Mouse (Mus musculus) E14TG2a.4 (cell line): ENCODE measurements around the gene Fahd1.

Experiments
- H3K27me3 ChIP-seq: 2 replicates; pipeline ENCODE4 v1.6.1; 2014; ENCODE audit warnings: low read length, control low read depth; ENCODE audit not compliant: insufficient read depth
- H3K36me3 ChIP-seq: 2 replicates; pipeline ENCODE4 v1.6.1; 2014; ENCODE audit warnings: low read length, control low read depth; ENCODE audit not compliant: insufficient read depth
- H3K4me1 ChIP-seq: replicated peaks from 2 replicates; pipeline ENCODE4 v1.6.1; 2014; ENCODE audit warnings: low read depth, low read length, control low read depth
- H3K4me3 ChIP-seq: replicated peaks from 2 replicates; pipeline ENCODE4 v1.5.1; 2014; ENCODE audit warnings: mild to moderate bottlenecking, low read length
- H3K9me3 ChIP-seq: 2 replicates; pipeline ENCODE4 v1.6.1; 2014; ENCODE audit warnings: low read length, control low read depth
- CTCF ChIP-seq: conservative IDR thresholded peaks from 2 replicates; pipeline ENCODE4 v1.5.1; 2014; ENCODE audit warnings: low read length
- NANOG ChIP-seq: IDR thresholded peaks from 2 replicates; pipeline ENCODE4 v1.6.1; 2014; ENCODE audit warnings: borderline replicate concordance, low read length, mixed read lengths
- POU5F1 ChIP-seq: IDR thresholded peaks from 2 replicates; pipeline ENCODE4 v1.6.1; 2014; ENCODE audit warnings: low read length, borderline replicate concordance

Gene Fahd1

DNA sequence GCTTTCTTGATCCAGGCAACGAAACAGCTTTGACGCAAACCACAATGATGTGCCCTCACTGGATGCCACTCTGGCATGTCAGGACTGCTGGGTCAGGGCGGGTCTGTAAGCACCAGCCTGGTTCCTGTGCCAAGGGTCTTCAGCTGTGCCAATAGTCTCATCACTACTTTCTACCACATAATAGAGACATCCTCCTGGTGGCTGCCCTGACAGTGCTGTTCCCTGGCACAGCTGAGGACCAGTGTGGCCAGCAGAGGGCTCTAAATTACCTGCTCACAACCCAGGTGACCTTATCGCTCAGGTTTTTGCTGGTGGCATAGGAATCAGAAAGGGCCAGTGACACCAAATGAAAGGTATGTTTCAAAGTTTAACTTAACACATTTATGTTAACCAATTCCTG is 9.0 kb downstream of the Fahd1 start:
- Histone ChIP-seq H3K4me1 (peaks cover 15% of the 10 kb centered on the region), H3K27me3 (peaks cover 4% of the 10 kb centered on the region; the same call in 1 of the 2 replicates), H3K9me3 (no peaks in the 10 kb centered on the region), H3K36me3 (no peaks in the 10 kb centered on the region), H3K4me3 (no peak overlapping the region)
- no peak for TF ChIP-seq POU5F1
- TF ChIP-seq CTCF, result 0 out of 2 replicates have a peak, but pooled peaks have one; percentile 5

DNA sequence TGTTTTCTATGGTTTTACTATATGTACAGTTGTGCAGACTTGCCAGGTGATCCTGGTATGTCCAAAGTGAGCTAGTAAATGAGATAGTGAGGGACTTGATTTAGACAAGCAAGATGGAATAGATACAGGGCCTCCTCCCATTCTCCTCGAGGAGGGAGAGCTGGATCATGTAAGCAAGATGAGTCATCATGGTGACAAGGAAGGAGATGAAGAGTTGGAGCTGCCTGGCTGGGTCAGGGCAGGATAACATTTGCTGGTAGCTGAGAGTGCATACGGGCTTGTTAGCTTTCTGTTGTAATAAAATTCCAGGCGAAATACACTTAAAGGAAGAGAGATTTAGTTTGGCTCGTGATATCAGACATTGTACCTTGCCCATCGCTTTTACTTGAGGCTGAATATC is 9.8 kb downstream of the Fahd1 start:
- Histone ChIP-seq H3K9me3 (no peaks in the 10 kb centered on the region), H3K36me3 (no peaks in the 10 kb centered on the region), H3K4me1 (peaks cover 14% of the 10 kb centered on the region), H3K27me3 (peaks cover 4% of the 10 kb centered on the region; the same call in 1 of the 2 replicates), H3K4me3 (no peak overlapping the region)
- TF ChIP-seq NANOG, result no peak
- TF ChIP-seq POU5F1, result no peak
- TF ChIP-seq CTCF, result no peak

DNA sequence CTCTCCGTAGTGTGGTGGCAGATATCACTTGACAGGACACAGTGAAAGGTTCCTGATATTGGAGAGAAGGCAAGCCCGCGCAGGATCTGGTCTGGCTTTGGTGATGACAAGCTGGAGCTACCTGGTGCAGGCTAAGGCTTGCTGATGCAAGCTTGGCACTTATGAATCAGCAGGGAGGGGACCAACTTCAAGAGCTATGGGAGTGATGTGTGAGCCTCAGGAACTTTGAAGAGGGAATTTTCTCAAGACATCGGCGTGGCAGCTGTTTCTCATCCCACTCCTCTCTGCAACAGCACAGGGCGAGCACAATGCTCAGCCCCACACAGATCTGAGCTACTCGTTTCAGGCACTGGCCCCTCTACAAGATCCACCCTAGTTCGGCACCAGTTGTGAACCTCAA is 10.3 kb downstream of the Fahd1 start, which contains the start of gene Hagh:
TSS of gene Hagh (plus strand) at position 302 of the 400 bp plus-strand sequence.
- Histone ChIP-seq H3K4me1 (peaks cover 9% of the 10 kb centered on the region), H3K36me3 (no peaks in the 10 kb centered on the region)

DNA sequence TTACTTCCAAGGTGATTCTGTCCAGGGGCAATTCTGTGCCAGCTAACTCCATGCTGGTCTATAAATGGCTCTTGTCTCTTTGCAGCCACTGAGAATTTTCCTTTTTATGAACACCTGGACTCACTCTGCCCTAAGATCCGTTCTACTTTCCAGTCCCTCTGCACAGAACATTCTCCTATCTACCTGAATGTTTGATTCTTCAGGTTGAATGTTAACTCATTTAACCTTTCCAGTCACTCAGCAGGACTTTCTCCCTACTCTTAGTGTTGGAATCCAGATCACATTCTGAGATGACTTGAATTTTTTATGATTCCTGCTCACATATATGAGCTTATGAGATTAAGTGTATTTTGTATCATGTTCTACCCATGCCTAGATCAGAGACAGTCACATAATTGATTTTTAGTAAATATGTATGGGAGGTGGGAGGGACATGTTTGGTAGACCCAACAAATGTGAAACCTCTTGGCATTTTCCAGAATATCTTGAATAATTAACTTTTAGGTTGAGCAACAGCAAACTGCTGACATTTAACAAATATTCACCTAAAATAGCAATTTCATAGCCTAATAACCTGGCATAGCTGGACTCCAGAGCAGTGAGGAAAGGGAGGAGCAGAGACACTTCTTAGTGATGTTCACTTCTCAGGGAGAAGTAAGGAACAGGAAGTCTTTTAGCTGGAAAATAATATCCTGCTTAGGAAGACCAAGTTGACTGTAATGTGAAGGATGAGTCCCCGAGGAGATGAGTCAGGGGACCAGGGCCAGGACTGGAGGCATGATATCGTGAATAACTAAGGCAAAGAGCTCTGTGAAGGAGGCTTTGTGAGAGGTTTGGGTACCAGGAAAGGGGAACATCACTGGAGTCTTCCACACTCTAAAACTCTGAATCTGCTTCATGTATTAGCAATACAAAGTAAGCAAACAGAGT is 28.5 kb downstream of the Fahd1 start:
- Histone ChIP-seq H3K9me3 (no peaks in the 10 kb centered on the region), H3K36me3 (no peaks in the 10 kb centered on the region), H3K4me1 (no peaks in the 10 kb centered on the region), H3K4me3 (no peak overlapping the region), H3K27me3 (no peaks in the 10 kb centered on the region)
- TF ChIP-seq POU5F1, result no peak

More for the DNA sequence above, 10.3 kb downstream of the Fahd1 start, which contains the start of gene Hagh:
- no peaks in the 10 kb centered on the region for H3K9me3 ChIP-seq
- TF ChIP-seq POU5F1, result no peak
- no peak for TF ChIP-seq CTCF
- no peak for TF ChIP-seq NANOG
- H3K27me3 ChIP-seq, result peaks cover 4% of the 10 kb centered on the region; the same call in 1 of the 2 replicates
- no peak within 1 kb of the TSS for H3K4me3 ChIP-seq

DNA sequence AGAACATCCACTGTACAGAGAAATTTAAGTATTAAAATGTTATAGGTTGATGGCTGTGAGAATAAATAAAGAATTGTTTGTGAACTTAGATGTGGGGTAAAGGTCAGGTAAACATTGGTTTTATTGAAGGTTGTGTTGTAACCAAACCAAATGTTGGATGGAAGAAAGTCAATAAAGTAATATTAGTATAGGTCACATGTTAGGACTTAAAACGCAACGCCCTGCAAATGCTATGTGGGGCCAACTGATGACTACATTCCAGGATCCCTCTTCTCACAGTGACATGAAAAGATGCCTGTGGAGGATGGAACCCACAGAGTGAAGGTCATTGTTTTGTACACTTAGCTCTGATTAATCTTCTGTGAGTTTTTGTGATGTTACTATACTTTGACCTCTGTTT is 30.7 kb downstream of the Fahd1 start:
- H3K27me3 ChIP-seq, result no peaks in the 10 kb centered on the region
- no peak overlapping the region for H3K4me3 ChIP-seq
- H3K36me3 ChIP-seq, result no peaks in the 10 kb centered on the region
- no peaks in the 10 kb centered on the region for H3K4me1 ChIP-seq
- TF ChIP-seq POU5F1, result no peak
- H3K9me3 ChIP-seq, result no peaks in the 10 kb centered on the region

DNA sequence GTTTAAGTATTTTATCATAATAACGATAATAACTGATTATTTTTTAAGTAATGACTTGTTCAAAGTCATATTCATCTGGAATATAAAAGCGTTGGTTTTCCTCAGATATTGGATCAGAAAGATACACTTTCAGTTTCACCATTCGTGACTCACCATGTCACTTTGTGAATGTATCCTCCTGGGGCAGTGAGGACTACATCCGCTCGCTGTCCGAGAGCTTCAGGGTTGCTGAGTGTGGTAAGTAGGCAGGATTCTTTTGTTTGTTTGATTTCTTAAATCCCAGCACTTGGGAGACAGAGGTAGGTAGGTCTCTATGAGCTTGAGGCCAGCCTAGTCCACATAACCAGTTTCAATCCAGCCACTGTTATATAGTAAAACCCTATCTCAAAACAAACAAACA is 32.0 kb downstream of the Fahd1 start:
- Histone ChIP-seq H3K4me1 (0 out of 2 replicates have a peak, but pooled peaks cover 2% of the 10 kb centered on the region), H3K27me3 (no peaks in the 10 kb centered on the region), H3K4me3 (no peak overlapping the region), H3K36me3 (no peaks in the 10 kb centered on the region), H3K9me3 (no peaks in the 10 kb centered on the region)
- TF ChIP-seq CTCF, result no peak
- no peak for TF ChIP-seq POU5F1
- no peak for TF ChIP-seq NANOG

DNA sequence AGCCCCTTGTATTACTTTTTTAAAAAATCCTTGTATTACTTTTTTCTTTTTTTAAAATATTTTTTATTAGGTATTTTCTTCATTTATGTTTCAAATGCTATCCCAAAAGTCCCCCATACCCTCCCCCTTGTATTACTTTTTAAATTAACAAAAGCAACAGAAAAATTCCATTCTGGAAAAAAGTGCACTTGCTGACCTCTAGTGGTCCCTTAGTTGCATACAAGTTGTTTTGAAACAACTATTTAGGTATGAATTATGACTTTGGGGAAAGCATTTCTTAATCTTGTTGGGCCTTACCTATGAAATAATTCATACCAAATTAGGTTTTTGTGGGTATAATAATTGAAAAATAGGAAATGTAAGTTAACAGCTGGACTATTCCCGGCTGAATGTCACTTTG is 32.7 kb downstream of the Fahd1 start:
- H3K36me3 ChIP-seq, result no peaks in the 10 kb centered on the region

DNA sequence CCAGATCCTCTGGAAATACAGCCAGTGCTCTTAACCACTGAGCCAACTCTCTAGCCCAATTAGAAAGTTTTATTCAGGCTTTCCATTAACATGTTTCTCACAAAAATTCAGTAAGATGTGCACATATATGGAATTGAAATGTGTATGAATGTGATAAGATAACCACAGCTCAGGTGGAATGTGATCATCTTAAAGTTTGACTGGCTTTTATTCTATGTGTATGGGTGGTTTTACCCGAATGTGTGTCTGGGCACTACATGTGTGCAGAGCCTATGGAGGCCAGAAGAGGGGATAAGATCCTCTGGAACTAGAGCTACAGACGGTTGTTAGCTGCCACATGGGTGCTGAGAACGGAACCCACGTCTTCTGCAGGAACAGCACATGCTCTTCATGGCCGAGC is 34.9 kb downstream of the Fahd1 start:
- Histone ChIP-seq H3K4me1 (peaks cover 13% of the 10 kb centered on the region), H3K27me3 (no peaks in the 10 kb centered on the region), H3K36me3 (no peaks in the 10 kb centered on the region), H3K9me3 (no peaks in the 10 kb centered on the region), H3K4me3 (no peak overlapping the region)
- TF ChIP-seq NANOG (no peak), CTCF (no peak), POU5F1 (no peak)

More for the DNA sequence above, 32.7 kb downstream of the Fahd1 start:
- H3K27me3 ChIP-seq, result no peaks in the 10 kb centered on the region
- H3K4me3 ChIP-seq, result no peak overlapping the region
- H3K4me1 ChIP-seq, result 0 out of 2 replicates have a peak, but pooled peaks cover 3% of the 10 kb centered on the region
- H3K9me3 ChIP-seq, result no peaks in the 10 kb centered on the region
- TF ChIP-seq NANOG (no peak), POU5F1 (no peak), CTCF (no peak)

DNA sequence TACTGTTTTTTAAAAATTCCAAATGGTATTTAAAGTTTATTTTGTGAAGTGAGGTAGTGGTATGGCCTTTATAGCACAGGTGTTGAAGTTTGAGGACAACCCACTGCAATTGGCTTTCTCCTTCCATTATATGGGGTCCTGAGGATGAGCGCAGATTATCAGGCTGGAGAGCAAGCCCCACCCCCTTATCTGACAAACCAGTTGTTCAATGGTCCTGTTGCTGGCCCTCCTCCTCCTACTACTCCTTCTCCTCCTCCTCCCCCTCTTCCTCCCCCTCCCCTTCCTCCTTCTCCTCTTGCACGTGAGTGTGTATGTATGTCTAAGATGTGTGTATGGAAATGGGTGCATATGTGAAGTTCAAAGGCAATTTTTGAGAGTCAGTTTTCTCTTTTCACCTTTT is 37.9 kb downstream of the Fahd1 start:
- Histone ChIP-seq H3K9me3 (no peaks in the 10 kb centered on the region), H3K36me3 (no peaks in the 10 kb centered on the region), H3K4me1 (peaks cover 14% of the 10 kb centered on the region), H3K27me3 (no peaks in the 10 kb centered on the region), H3K4me3 (no peak overlapping the region)
- TF ChIP-seq POU5F1 (no peak), CTCF (no peak), NANOG (no peak)
